Mouse (Mus musculus) limb, embryonic 14.5 days (tissue): ENCODE measurements around the gene Gm4969. TPM values are rescaled to one million over a fixed set of nuclear protein-coding genes. Genes with fewer than 3 reads are reported as not detected.

Experiments used
- ATAC-seq: fragments of 200-750 bp; cut with Nextera tagmentation; 2 replicates; pipeline ENCODE4 v1.8.0; 2017; ENCODE audit warnings: low read depth, moderate number of reproducible peaks, moderate TSS enrichment; ENCODE audit not compliant: low FRiP score
- DNase-seq: peaks from one replicate; pipeline ENCODE4 v3.0.0-alpha.2; 2015; ENCODE audit warnings: low spot score
- H3K27ac ChIP-seq: fragments of 300-500 bp; sonication (generic); replicated peaks from 2 replicates; pipeline ENCODE4 v1.5.1; 2014; ENCODE audit warnings: low read depth, mild to moderate bottlenecking, low read length, moderate library complexity, mixed read lengths
- H3K27me3 ChIP-seq: fragments of 300-500 bp; sonication (generic); 2 replicates; pipeline ENCODE4 v1.6.1; 2014; ENCODE audit warnings: low read length, mixed read lengths; ENCODE audit not compliant: control insufficient read depth, insufficient read depth
- H3K36me3 ChIP-seq: fragments of 300-500 bp; sonication (generic); 2 replicates; pipeline ENCODE4 v1.6.1; 2014; ENCODE audit warnings: mild to moderate bottlenecking, low read length, moderate library complexity, mixed read lengths; ENCODE audit not compliant: control insufficient read depth, insufficient read depth
- H3K4me1 ChIP-seq: fragments of 300-500 bp; sonication (generic); 2 replicates; pipeline ENCODE4 v1.6.1; 2014; ENCODE audit warnings: antibody characterized with exemption, low read length, mixed read lengths; ENCODE audit not compliant: control insufficient read depth, insufficient read depth
- H3K4me2 ChIP-seq: fragments of 300-500 bp; sonication (generic); replicated peaks from 2 replicates; pipeline ENCODE4 v1.6.1; 2014; ENCODE audit warnings: low read depth, mild to moderate bottlenecking, low read length, moderate library complexity; ENCODE audit not compliant: severe bottlenecking
- H3K4me3 ChIP-seq: fragments of 300-500 bp; sonication (generic); replicated peaks from 2 replicates; pipeline ENCODE4 v1.5.1; 2014; ENCODE audit warnings: low read length
- H3K9ac ChIP-seq: fragments of 300-500 bp; sonication (generic); 2 replicates; pipeline ENCODE4 v1.6.1; 2014; ENCODE audit warnings: mild to moderate bottlenecking, low read depth, low read length, moderate library complexity; ENCODE audit not compliant: severe bottlenecking
- H3K9me3 ChIP-seq: fragments of 300-500 bp; sonication (generic); 2 replicates; pipeline ENCODE4 v1.6.1; 2016; ENCODE audit warnings: low read length; ENCODE audit not compliant: control insufficient read depth
- POLR2A ChIP-seq: fragments of 200-500 bp; IDR thresholded peaks from 2 replicates; pipeline ENCODE4 v1.8.0; 2012; ENCODE audit warnings: inconsistent platforms, mild to moderate bottlenecking, moderate library complexity, borderline replicate concordance; ENCODE audit not compliant: insufficient read depth, insufficient read length; ENCODE audit errors: extremely low read depth
- WGBS: fragments of 180-500 bp; shearing (Covaris S2); extraction: QIAGEN DNeasy Blood & Tissue Kit; methylation state at CpG from one replicate; pipeline ENCODE4 v1.1.7; 2014; 5-methylcytosine and 5-hydroxymethylcytosine counted together
- polyA plus RNA-seq, 2 experiments: library from polyadenylated mRNA; depleted of rRNA in 1 of 2; stranded (reverse) in 1 of 2; unstranded in 1 of 2; fragments of >200 nt; fragmentation: Nextera tagmentation in 1 of 2; extraction: Ambion mirVana in 1 of 2; gene quantifications; 2 replicates each; pipeline versions ENCODE4 v1.2.1 to v1.2.3; 2012 to 2014

Gene Gm4969
- polyA plus RNA-seq, 2 experiments, result 2.5 to 7.0 TPM

DNA sequence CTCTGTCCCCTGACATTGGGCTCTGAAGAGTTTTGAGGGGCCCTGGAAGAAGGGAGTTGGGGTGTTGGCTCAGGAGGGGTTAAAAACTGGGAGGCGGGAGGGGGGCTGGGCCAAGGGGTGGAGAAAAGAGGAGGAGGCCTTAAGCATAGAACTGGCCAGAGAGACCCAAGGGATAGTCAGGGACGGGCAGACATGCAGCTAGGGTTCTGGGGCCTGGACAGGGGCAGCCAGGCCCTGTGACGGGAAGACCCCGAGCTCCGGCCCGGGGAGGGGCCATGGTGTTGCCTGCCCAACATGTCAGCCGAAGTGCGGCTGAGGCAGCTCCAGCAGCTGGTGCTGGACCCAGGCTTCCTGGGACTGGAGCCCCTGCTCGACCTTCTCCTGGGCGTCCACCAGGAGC, 34.5 kb downstream of the Gm4969 start, which contains the start of gene Dmpk:
TSS of gene Dmpk (plus strand) at position 149 of the 400 bp plus-strand sequence.
- H3K4me3 ChIP-seq, result peak within 1 kb of the TSS; percentile 19
- H3K36me3 ChIP-seq, result peaks cover 64% of the 10 kb centered on the region
- H3K27me3 ChIP-seq, result no peaks in the 10 kb centered on the region
- TF ChIP-seq POLR2A, result no peak
- H3K27ac ChIP-seq, result peak within 1 kb of the TSS; percentile 5; the same call in 1 of the 2 replicates
- peak; percentile 34 for ATAC-seq
- peaks cover 26% of the 10 kb centered on the region for H3K4me1 ChIP-seq
- DNase-seq, result no peak
- WGBS, result 52% methylated on average over 10 of the region's 10 CpGs
- H3K9ac ChIP-seq, result peak within 1 kb of the TSS; percentile 34; the same call in 1 of the 2 replicates
- no peaks in the 10 kb centered on the region for H3K9me3 ChIP-seq
- peak within 1 kb of the TSS; percentile 27 for H3K4me2 ChIP-seq

DNA sequence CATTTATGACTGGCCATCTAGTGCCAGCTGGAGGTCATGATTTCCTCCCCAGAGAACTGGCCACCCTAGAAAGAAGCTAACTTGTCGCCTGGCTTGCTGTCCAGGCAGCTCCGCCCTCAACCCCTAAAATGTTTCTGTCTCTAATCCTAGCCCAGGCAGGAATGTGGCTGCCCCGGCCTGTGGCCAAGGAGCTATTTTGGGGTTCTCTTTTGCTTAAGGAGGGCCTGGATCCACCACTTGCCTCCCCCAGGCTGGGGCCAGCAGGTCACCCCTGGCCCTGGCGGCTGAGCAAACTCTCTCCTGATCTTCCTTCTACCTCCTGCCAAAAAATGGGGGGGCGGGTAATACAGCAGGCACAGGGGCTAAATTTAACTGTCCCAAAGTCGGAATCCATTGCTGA, 35.1 kb downstream of the Gm4969 start:
- Histone ChIP-seq H3K27ac (0 out of 2 replicates have a peak overlapping the region, but pooled peaks have one; percentile 5), H3K4me2 (peak overlapping the region; percentile 27), H3K27me3 (no peaks in the 10 kb centered on the region), H3K4me1 (peaks cover 26% of the 10 kb centered on the region), H3K36me3 (peaks cover 69% of the 10 kb centered on the region), H3K9ac (peak overlapping the region; percentile 12; the same call in 1 of the 2 replicates), H3K9me3 (no peaks in the 10 kb centered on the region), H3K4me3 (no peak overlapping the region)
- ATAC-seq (no peak), DNase-seq (no peak)
- TF ChIP-seq POLR2A, result no peak
- 55% methylated on average over 5 of the region's 6 CpGs for WGBS

DNA sequence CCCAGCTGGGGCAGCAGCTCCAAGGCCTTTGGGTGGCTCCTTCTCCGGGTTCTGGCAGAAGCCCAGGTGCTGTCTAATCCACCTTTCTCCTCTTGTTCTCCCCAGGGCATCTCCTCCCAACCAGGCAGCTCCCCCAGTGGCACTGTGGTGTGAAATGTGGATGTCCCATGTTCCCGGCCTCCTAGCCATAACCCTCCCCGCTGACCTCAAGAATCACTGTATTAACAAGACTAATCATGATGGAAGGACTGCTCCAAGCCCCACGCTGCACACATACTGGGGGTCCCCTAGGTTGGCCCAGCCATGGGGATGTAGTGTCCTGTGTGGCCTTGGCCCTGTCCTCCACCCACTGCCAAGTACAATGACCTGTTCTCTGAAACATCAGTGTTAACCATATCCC, 36.0 kb downstream of the Gm4969 start:
- H3K27ac ChIP-seq, result no peak overlapping the region
- 84% methylated on average over 4 of the region's 4 CpGs for WGBS
- no peak for TF ChIP-seq POLR2A
- DNase-seq (no peak), ATAC-seq (no peak)
- H3K4me2 ChIP-seq, result no peak overlapping the region
- H3K36me3 ChIP-seq, result peaks cover 61% of the 10 kb centered on the region
- H3K4me1 ChIP-seq, result peaks cover 32% of the 10 kb centered on the region
- no peaks in the 10 kb centered on the region for H3K9me3 ChIP-seq
- no peak overlapping the region for H3K4me3 ChIP-seq
- H3K27me3 ChIP-seq, result no peaks in the 10 kb centered on the region
- H3K9ac ChIP-seq, result no peak overlapping the region

DNA sequence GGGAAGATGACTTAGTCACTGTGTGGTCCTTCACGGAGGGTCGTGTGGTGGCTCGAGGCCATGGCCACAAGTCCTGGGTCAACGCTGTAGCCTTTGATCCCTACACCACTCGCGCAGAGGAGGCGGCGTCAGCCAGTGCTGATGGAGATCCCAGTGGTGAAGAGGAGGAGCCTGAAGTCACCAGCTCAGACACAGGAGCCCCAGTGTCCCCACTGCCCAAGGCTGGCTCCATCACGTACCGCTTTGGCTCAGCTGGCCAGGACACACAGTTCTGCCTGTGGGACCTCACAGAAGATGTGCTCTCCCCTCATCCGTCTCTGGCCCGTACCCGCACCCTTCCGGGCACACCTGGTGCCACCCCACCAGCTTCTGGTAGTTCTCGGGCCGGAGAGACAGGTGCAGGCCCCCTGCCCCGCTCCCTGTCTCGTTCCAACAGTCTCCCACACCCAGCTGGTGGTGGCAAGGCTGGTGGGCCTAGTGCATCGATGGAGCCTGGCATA, 37.7 kb downstream of the Gm4969 start:
- Histone ChIP-seq H3K36me3 (peaks cover 58% of the 10 kb centered on the region), H3K4me3 (no peak overlapping the region), H3K4me1 (peaks cover 35% of the 10 kb centered on the region), H3K4me2 (no peak overlapping the region), H3K9me3 (no peaks in the 10 kb centered on the region), H3K27ac (no peak overlapping the region), H3K27me3 (no peaks in the 10 kb centered on the region), H3K9ac (no peak overlapping the region)
- 87% methylated on average over 19 of the region's 19 CpGs for WGBS
- TF ChIP-seq POLR2A, result no peak
- ATAC-seq (no peak), DNase-seq (no peak)

DNA sequence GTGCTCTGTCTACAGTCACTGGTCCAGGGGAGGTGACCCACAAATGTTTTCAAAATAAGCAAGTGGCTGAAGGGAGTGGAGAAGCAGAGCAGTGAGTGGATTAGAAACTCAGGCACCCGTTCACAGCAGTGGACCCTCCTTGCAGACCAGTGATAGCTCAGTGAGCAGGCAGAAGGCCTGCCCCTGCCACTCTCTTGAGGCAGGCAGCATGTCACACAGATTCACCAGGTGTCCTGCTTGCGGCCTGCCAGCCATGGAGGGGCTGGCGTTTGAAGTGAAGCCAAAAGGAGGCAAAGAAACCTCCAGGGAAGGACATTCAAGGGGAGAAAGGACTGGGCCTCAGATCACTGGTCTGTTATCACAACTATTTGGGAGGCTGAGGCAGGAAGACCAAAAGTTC, 39.4 kb downstream of the Gm4969 start:
- Histone ChIP-seq H3K36me3 (peaks cover 52% of the 10 kb centered on the region), H3K4me3 (no peak overlapping the region), H3K27ac (no peak overlapping the region), H3K4me2 (no peak overlapping the region), H3K4me1 (peaks cover 24% of the 10 kb centered on the region), H3K9ac (no peak overlapping the region), H3K27me3 (no peaks in the 10 kb centered on the region), H3K9me3 (no peaks in the 10 kb centered on the region)
- WGBS, result 85% methylated on average over 3 of the region's 3 CpGs
- ATAC-seq, result no peak
- TF ChIP-seq POLR2A, result no peak
- DNase-seq, result no peak
